Mouse (Mus musculus): ENCODE measurements around the gene Gm7138. TPM values are rescaled to one million over a fixed set of nuclear protein-coding genes. Genes with fewer than 3 reads are reported as not detected.

Gene Gm7138
- polyA plus RNA-seq, 1 experiment from 2014 or later, result not detected

DNA sequence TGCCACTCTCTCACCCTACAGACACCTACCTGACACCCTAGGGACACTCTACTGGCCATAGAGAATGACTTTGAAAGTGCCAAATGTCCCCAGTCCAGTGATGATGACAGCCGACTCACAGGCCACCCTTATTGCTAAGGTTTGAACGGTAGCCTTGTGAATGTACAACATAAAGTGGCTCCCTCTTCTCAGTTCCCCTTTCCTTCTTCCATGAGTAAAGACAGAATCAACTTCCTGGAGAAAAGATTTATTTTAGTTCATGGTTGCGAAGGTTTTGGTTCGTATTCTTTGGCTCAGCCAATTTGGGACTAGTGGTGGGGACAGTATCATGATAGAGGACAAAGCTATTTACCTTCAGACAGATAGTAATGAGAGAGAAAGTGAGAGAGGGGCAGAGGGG lies 37.8 kb downstream of the Gm7138 start:
- Histone ChIP-seq H3K4me2 (no peak overlapping the region), H3K9me3 (ENCODE audit: low read depth, low read length) (0 out of 2 replicates have a peak, but pooled peaks cover 5% of the 10 kb centered on the region), H3K36me3 (ENCODE audit: insufficient read depth) (no peaks in the 10 kb centered on the region), H3K9ac (no peak overlapping the region), H3K4me1 (ENCODE audit: insufficient read depth) (no peaks in the 10 kb centered on the region), H3K27ac (ENCODE audit: low read depth) (no peak overlapping the region), H3K4me3 (ENCODE audit: low read depth, low read length) (no peak overlapping the region), H3K27me3 (ENCODE audit: insufficient read depth, low read length) (no peaks in the 10 kb centered on the region)
- no peak for DNase-seq
- WGBS, result 76% methylated on average over 4 of the region's 4 CpGs
- TF ChIP-seq CTCF (IDR thresholded peaks at IDR 0.05; ENCODE audit: low read depth), result no peak
- no peak for ATAC-seq (ENCODE audit: insufficient read depth)

GRCm38 (mm10) chr10:77735928-77736327 lies 40.8 kb downstream of the Gm7138 start:
- Histone ChIP-seq H3K9me3 (ENCODE audit: low read depth, low read length) (0 out of 2 replicates have a peak, but pooled peaks cover 5% of the 10 kb centered on the region), H3K4me2 (no peak overlapping the region), H3K27me3 (ENCODE audit: insufficient read depth, low read length) (no peaks in the 10 kb centered on the region), H3K9ac (no peak overlapping the region), H3K4me3 (ENCODE audit: low read depth, low read length) (no peak overlapping the region), H3K36me3 (ENCODE audit: insufficient read depth) (no peaks in the 10 kb centered on the region), H3K27ac (ENCODE audit: low read depth) (no peak overlapping the region), H3K4me1 (ENCODE audit: insufficient read depth) (no peaks in the 10 kb centered on the region)
- DNase-seq (no peak), ATAC-seq (ENCODE audit: insufficient read depth) (no peak)
- no peak for TF ChIP-seq CTCF (IDR thresholded peaks at IDR 0.05; ENCODE audit: low read depth)
- 87% methylated on average over 1 of the region's 1 CpGs for WGBS

- peak; percentile 48 for TF ChIP-seq CTCF (IDR thresholded peaks at IDR 0.05; ENCODE audit: low read depth)
- 46% methylated on average over 4 of the region's 4 CpGs for WGBS
- H3K4me2 ChIP-seq, result no peak overlapping the region
Measured at GRCm38 (mm10) chr10:77729241-77729640, 47.5 kb downstream of the Gm7138 start.

GRCm38 (mm10) chr10:77728280-77728679 lies 48.5 kb downstream of the Gm7138 start:
- Histone ChIP-seq H3K36me3 (ENCODE audit: insufficient read depth) (no peaks in the 10 kb centered on the region), H3K27ac (ENCODE audit: low read depth) (no peak overlapping the region), H3K27me3 (ENCODE audit: insufficient read depth, low read length) (no peaks in the 10 kb centered on the region), H3K4me1 (ENCODE audit: insufficient read depth) (no peaks in the 10 kb centered on the region), H3K4me3 (ENCODE audit: low read depth, low read length) (no peak overlapping the region), H3K9me3 (ENCODE audit: low read depth, low read length) (no peaks in the 10 kb centered on the region), H3K9ac (no peak overlapping the region), H3K4me2 (no peak overlapping the region)
- no peak for ATAC-seq (ENCODE audit: insufficient read depth)
- WGBS, result 57% methylated on average over 4 of the region's 4 CpGs
- peak; percentile 2 for DNase-seq
- no peak for TF ChIP-seq CTCF (IDR thresholded peaks at IDR 0.05; ENCODE audit: low read depth)

More at GRCm38 (mm10) chr10:77729241-77729640, 47.5 kb downstream of the Gm7138 start:
- no peaks in the 10 kb centered on the region for H3K27me3 ChIP-seq (ENCODE audit: insufficient read depth, low read length)
- DNase-seq (peak; percentile 17), ATAC-seq (ENCODE audit: insufficient read depth) (no peak)
- no peak overlapping the region for H3K27ac ChIP-seq (ENCODE audit: low read depth)
- H3K9me3 ChIP-seq (ENCODE audit: low read depth, low read length), result no peaks in the 10 kb centered on the region
- H3K4me3 ChIP-seq (ENCODE audit: low read depth, low read length), result no peak overlapping the region
- no peak overlapping the region for H3K9ac ChIP-seq
- H3K4me1 ChIP-seq (ENCODE audit: insufficient read depth), result no peaks in the 10 kb centered on the region
- no peaks in the 10 kb centered on the region for H3K36me3 ChIP-seq (ENCODE audit: insufficient read depth)

Other genes starting within 250 kb of the Gm7138 start
- gene Itgb2, start 246.7 kb downstream of the Gm7138 start, polyA plus RNA-seq (2014; fragmentation: Nextera tagmentation; extraction: Ambion mirVana), result 2.0 and 3.0 TPM in 2 replicates
- 109 and 112 TPM in 2 replicates for gene Pttg1ip, start 195.2 kb downstream of the Gm7138 start, polyA plus RNA-seq (2014; fragmentation: Nextera tagmentation; extraction: Ambion mirVana)
- 329 and 337 TPM in 2 replicates for gene Sumo3, start 170.8 kb downstream of the Gm7138 start, polyA plus RNA-seq (2014; fragmentation: Nextera tagmentation; extraction: Ambion mirVana)
- gene Gm49325, start 170.7 kb downstream of the Gm7138 start, polyA plus RNA-seq (2014; fragmentation: Nextera tagmentation; extraction: Ambion mirVana), result 3.0 and 3.5 TPM in 2 replicates
- gene Ube2g2, start 154.7 kb downstream of the Gm7138 start, polyA plus RNA-seq (2014; fragmentation: Nextera tagmentation; extraction: Ambion mirVana), result 47.9 and 50.9 TPM in 2 replicates
- gene Tspear, start 90.4 kb downstream of the Gm7138 start, polyA plus RNA-seq (2014; fragmentation: Nextera tagmentation; extraction: Ambion mirVana), result 0.11 and 0.22 TPM in 2 replicates
- gene Gm19402, start 86.2 kb downstream of the Gm7138 start, polyA plus RNA-seq (2014; fragmentation: Nextera tagmentation; extraction: Ambion mirVana), result not detected in 2 replicates
- not detected in 2 replicates for gene Gm9508, start 79.7 kb downstream of the Gm7138 start, polyA plus RNA-seq (2014; fragmentation: Nextera tagmentation; extraction: Ambion mirVana)
- not detected in 2 replicates for gene Gm10272, start 70.3 kb downstream of the Gm7138 start, polyA plus RNA-seq (2014; fragmentation: Nextera tagmentation; extraction: Ambion mirVana)
- gene Gm10024, start 65.5 kb downstream of the Gm7138 start, polyA plus RNA-seq (2014; fragmentation: Nextera tagmentation; extraction: Ambion mirVana), result not detected in 2 replicates
- gene Gm10142, start 61.1 kb downstream of the Gm7138 start, polyA plus RNA-seq (2014; fragmentation: Nextera tagmentation; extraction: Ambion mirVana), result not detected in 2 replicates
- gene Krtap12-1, start 56.3 kb downstream of the Gm7138 start, polyA plus RNA-seq (2014; fragmentation: Nextera tagmentation; extraction: Ambion mirVana), result not detected in 2 replicates
- gene Gm10100, start 50.5 kb downstream of the Gm7138 start, polyA plus RNA-seq (2014; fragmentation: Nextera tagmentation; extraction: Ambion mirVana), result not detected in 2 replicates
- not detected in 2 replicates for gene Gm18596, start 34.3 kb downstream of the Gm7138 start, polyA plus RNA-seq (2014; fragmentation: Nextera tagmentation; extraction: Ambion mirVana)
- not detected in 2 replicates for gene Gm9736, start 25.6 kb downstream of the Gm7138 start, polyA plus RNA-seq (2014; fragmentation: Nextera tagmentation; extraction: Ambion mirVana)
- not detected in 2 replicates for gene Gm3233, start 17.3 kb downstream of the Gm7138 start, polyA plus RNA-seq (2014; fragmentation: Nextera tagmentation; extraction: Ambion mirVana)
- not detected in 2 replicates for gene Gm3238, start 5.6 kb downstream of the Gm7138 start, polyA plus RNA-seq (2014; fragmentation: Nextera tagmentation; extraction: Ambion mirVana)
- gene Gm3250, start 5.6 kb upstream of the Gm7138 start, polyA plus RNA-seq (2014; fragmentation: Nextera tagmentation; extraction: Ambion mirVana), result not detected in 2 replicates
- not detected in 2 replicates for gene Gm7137, start 11.3 kb upstream of the Gm7138 start, polyA plus RNA-seq (2014; fragmentation: Nextera tagmentation; extraction: Ambion mirVana)
- gene Gm9639, start 18.1 kb upstream of the Gm7138 start, polyA plus RNA-seq (2014; fragmentation: Nextera tagmentation; extraction: Ambion mirVana), result not detected in 2 replicates
- gene Gm19668, start 22.2 kb upstream of the Gm7138 start, polyA plus RNA-seq (2014; fragmentation: Nextera tagmentation; extraction: Ambion mirVana), result not detected in 2 replicates
- gene Gm9507, start 34.9 kb upstream of the Gm7138 start, polyA plus RNA-seq (2014; fragmentation: Nextera tagmentation; extraction: Ambion mirVana), result not detected in 2 replicates
- gene Gm2696, start 37.7 kb upstream of the Gm7138 start, polyA plus RNA-seq (2014; fragmentation: Nextera tagmentation; extraction: Ambion mirVana), result not detected in 2 replicates
- gene Krtap10-4, start 50.2 kb upstream of the Gm7138 start, polyA plus RNA-seq (2014; fragmentation: Nextera tagmentation; extraction: Ambion mirVana), result not detected in 2 replicates
- gene Krtap10-10, start 59.0 kb upstream of the Gm7138 start, polyA plus RNA-seq (2014; fragmentation: Nextera tagmentation; extraction: Ambion mirVana), result not detected in 2 replicates
- gene Gm36176, start 69.9 kb upstream of the Gm7138 start, polyA plus RNA-seq (2014; fragmentation: Nextera tagmentation; extraction: Ambion mirVana), result not detected in 2 replicates
- gene Gm10318, start 75.9 kb upstream of the Gm7138 start, polyA plus RNA-seq (2014; fragmentation: Nextera tagmentation; extraction: Ambion mirVana), result not detected in 2 replicates
- gene Gm3285, start 85.0 kb upstream of the Gm7138 start, polyA plus RNA-seq (2014; fragmentation: Nextera tagmentation; extraction: Ambion mirVana), result not detected in 2 replicates
- 3.4 and 4.2 TPM in 2 replicates for gene Lrrc3, start 125.6 kb upstream of the Gm7138 start, polyA plus RNA-seq (2014; fragmentation: Nextera tagmentation; extraction: Ambion mirVana)
- gene Trpm2, start 193.6 kb upstream of the Gm7138 start, polyA plus RNA-seq (2014; fragmentation: Nextera tagmentation; extraction: Ambion mirVana), result 0.09 and 0.63 TPM in 2 replicates
- gene 1810043G02Rik, start 201.6 kb upstream of the Gm7138 start, polyA plus RNA-seq (2014; fragmentation: Nextera tagmentation; extraction: Ambion mirVana), result 24.6 and 28.1 TPM in 2 replicates
- 141 and 160 TPM in 2 replicates for gene Pfkl, start 233.1 kb upstream of the Gm7138 start, polyA plus RNA-seq (2014; fragmentation: Nextera tagmentation; extraction: Ambion mirVana)